In the genomic region with DNA sequence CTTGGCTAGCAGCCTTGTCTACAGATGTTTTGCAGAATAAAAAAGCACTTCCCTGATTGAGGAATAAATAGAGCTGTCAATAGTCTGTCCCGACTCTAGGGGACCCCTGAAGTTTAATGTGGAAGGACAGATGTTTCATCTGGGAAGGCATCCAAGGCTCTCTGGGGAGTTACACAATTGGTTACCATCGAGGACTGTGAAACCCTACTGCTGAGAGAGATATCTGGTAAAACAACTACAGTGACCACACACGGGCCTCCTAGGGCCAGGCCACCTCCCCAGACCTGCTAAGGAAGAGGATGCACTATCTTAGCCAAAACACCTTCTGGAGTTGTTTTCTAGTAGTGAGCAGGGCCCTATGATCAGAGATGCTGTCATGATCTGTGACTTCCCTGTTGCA, we compare ENCODE assay signal across 33 mouse cellular contexts.
DNase-seq lines count a peak whose midpoint lies in the region; ATAC-seq and TF ChIP-seq lines count a peak whose summit lies in the region.
"Had no signal": no experiment of that assay in that cellular context is flagged by ENCODE, and none has a peak within 500 bp of the region (broad histone marks: within the 10 kb centered on the region; RNA-seq: fewer than 3 reads in every experiment).

No protein-coding gene starts in this region.

- H3K27me3 ChIP-seq in neural tube, embryonic 13.5 days, result no peaks in the 10 kb centered on the region
- H3K27me3 ChIP-seq in neural tube, embryonic 15.5 days (replicated peaks), result no peaks in the 10 kb centered on the region
- H3K27me3 ChIP-seq: CH12.LX; embryonic facial prominence, embryonic 13.5 days; heart, embryonic 15.5 days; hindbrain, embryonic 13.5 days; limb, embryonic 12.5 days had no signal

- no peak overlapping the region for H3K27ac ChIP-seq in layer of hippocampus, adult 2 months
- 0 out of 2 replicates have a peak overlapping the region, but pooled peaks have one; percentile 3 for H3K27ac ChIP-seq in neural tube, embryonic 13.5 days (replicated peaks)
- no peak overlapping the region for H3K27ac ChIP-seq in neural tube, embryonic 15.5 days (replicated peaks)
- H3K27ac ChIP-seq: embryonic facial prominence, embryonic 13.5 days; forebrain, embryonic 12.5 days; heart, embryonic 10.5 days; heart, embryonic 15.5 days; hindbrain, embryonic 13.5 days; kidney, postnatal 0 days; limb, embryonic 12.5 days; stomach, postnatal 0 days had no signal

- no peaks in the 10 kb centered on the region for H3K9me3 ChIP-seq in neural tube, embryonic 13.5 days
- no peaks in the 10 kb centered on the region for H3K9me3 ChIP-seq in neural tube, embryonic 15.5 days (replicated peaks)
- H3K9me3 ChIP-seq: embryonic facial prominence, embryonic 13.5 days; forebrain, embryonic 12.5 days; heart, embryonic 10.5 days; heart, embryonic 15.5 days; hindbrain, embryonic 13.5 days; limb, embryonic 12.5 days had no signal

- peak; percentile 13 to 91 for DNase-seq in adrenal gland, adult (ENCODE audit: inconsistent age in 2 of 2, low spot score in 1 of 2)
- DNase-seq in adrenal gland, postnatal 25 days, result no peak
- DNase-seq in layer of hippocampus, adult 2 months (ENCODE audit: low spot score in 2 of 2), result no peak
- DNase-seq in layer of hippocampus, adult 11-12 months (ENCODE audit: low spot score), result no peak
- DNase-seq in right cerebral cortex, adult 18-20 months, result no peak
- DNase-seq: cerebellum, adult 11 months; cerebellum, adult 9-10 months; cerebellum, postnatal 36 days; embryo, embryonic 11 days; forebrain, postnatal 0 days; gastrocnemius, postnatal 14 days; heart, adult 11 months; heart, postnatal 4 days; kidney, adult 8-10 months; midbrain, embryonic 14.5 days; right cerebral cortex, postnatal 4 days; thymus, adult 18-20 months; thymus, postnatal 25 days had no signal

- no peak for ATAC-seq in neural tube, embryonic 13.5 days (ENCODE audit: low read depth)
- ATAC-seq in neural tube, embryonic 15.5 days (ENCODE audit: low FRiP score), result no peak
- no peak for ATAC-seq in erythroblast, adult 5-6 weeks (replicated peaks; ENCODE audit: low FRiP score, poor library complexity, severe bottlenecking)
- ATAC-seq: activated CD4-positive, CD25-positive, alpha-beta regulatory T cell, adult 4 months; forebrain, postnatal 0 days; intestine, embryonic 16.5 days had no signal

- peaks cover 60% of the 10 kb centered on the region for H3K4me1 ChIP-seq in neural tube, embryonic 13.5 days (replicated peaks)
- H3K4me1 ChIP-seq in neural tube, embryonic 15.5 days, result peaks cover 30% of the 10 kb centered on the region
- H3K4me1 ChIP-seq: heart, embryonic 10.5 days; heart, embryonic 15.5 days had no signal

- H3K4me3 ChIP-seq in layer of hippocampus, adult 2 months, result no peak overlapping the region
- no peak overlapping the region for H3K4me3 ChIP-seq in neural tube, embryonic 13.5 days
- H3K4me3 ChIP-seq in neural tube, embryonic 15.5 days (replicated peaks), result no peak overlapping the region
- H3K4me3 ChIP-seq: embryonic facial prominence, embryonic 13.5 days; forebrain, embryonic 12.5 days; heart, embryonic 10.5 days; heart, embryonic 15.5 days; hindbrain, embryonic 13.5 days; limb, embryonic 12.5 days had no signal

- TF ChIP-seq CTCF in layer of hippocampus, adult 2 months (conservative IDR thresholded peaks at IDR 0.05), result 0 out of 2 replicates have a peak, but pooled peaks have one; percentile 8

- H3K36me3 ChIP-seq in neural tube, embryonic 13.5 days, result no peaks in the 10 kb centered on the region
- no peaks in the 10 kb centered on the region; the same call in 1 of the 2 replicates for H3K36me3 ChIP-seq in neural tube, embryonic 15.5 days
- H3K36me3 ChIP-seq: embryonic facial prominence, embryonic 13.5 days; forebrain, embryonic 12.5 days; heart, embryonic 10.5 days; heart, embryonic 15.5 days; hindbrain, embryonic 13.5 days; limb, embryonic 12.5 days had no signal

- no peak overlapping the region for H3K9ac ChIP-seq in neural tube, embryonic 13.5 days
- H3K9ac ChIP-seq in neural tube, embryonic 15.5 days (replicated peaks), result no peak overlapping the region
- H3K9ac ChIP-seq: embryonic facial prominence, embryonic 13.5 days; forebrain, embryonic 12.5 days; forebrain, postnatal 0 days; heart, embryonic 15.5 days; hindbrain, embryonic 13.5 days; limb, embryonic 12.5 days had no signal

- H3K4me2 ChIP-seq in neural tube, embryonic 13.5 days, result no peak overlapping the region
- H3K4me2 ChIP-seq in neural tube, embryonic 15.5 days, result no peak overlapping the region
- H3K4me2 ChIP-seq: embryonic facial prominence, embryonic 13.5 days; forebrain, embryonic 12.5 days; heart, embryonic 15.5 days; hindbrain, embryonic 13.5 days; limb, embryonic 12.5 days; liver, embryonic 11.5 days had no signal

- WGBS in neural tube, embryonic 13.5 days, result 46% methylated on average over 3 of the region's 3 CpGs
- WGBS in neural tube, embryonic 15.5 days, result 36% methylated on average over 3 of the region's 3 CpGs

Comparison
In these comparisons a context has a peak if more than half of its experiments do, and no peak if none do; other contexts are left out.
1. DNase-seq: peak in adrenal gland, adult (2 of 2); none in adrenal gland, postnatal 25 days (single experiment), layer of hippocampus, adult 2 months (0 of 2), layer of hippocampus, adult 11-12 months (single experiment) and right cerebral cortex, adult 18-20 months (single experiment).